Mouse (Mus musculus): ENCODE results near the gene Crebl2.

- no peak for TF ChIP-seq POLR2A (IDR thresholded peaks at IDR 0.05; ENCODE audit: borderline replicate concordance, extremely low read depth, low read depth, low read length)
- no peak for TF ChIP-seq CTCF (IDR thresholded peaks at IDR 0.05; ENCODE audit: insufficient read depth, low read length)
These were observed 4.8 kb downstream of the Crebl2 start for GRCm38 (mm10) chr6:134834585-134835251.
